Mouse (Mus musculus) lung, embryonic 15.5 days (tissue): ENCODE measurements around the gene Pdf. TPM values are rescaled to one million over a fixed set of nuclear protein-coding genes. Genes with fewer than 3 reads are reported as not detected.

Experiments
- ATAC-seq: fragments of 200-750 bp; cut with Nextera tagmentation; 2 replicates; pipeline ENCODE4 v1.8.0; 2017; ENCODE audit warnings: moderate number of reproducible peaks, borderline replicate concordance; ENCODE audit not compliant: low FRiP score, low TSS enrichment; ENCODE audit errors: extremely low read depth
- H3K27ac ChIP-seq: fragments of 300-500 bp; sonication (generic); 2 replicates; pipeline ENCODE4 v1.5.1; 2015; ENCODE audit warnings: moderate library complexity, mild to moderate bottlenecking, inconsistent platforms
- H3K27me3 ChIP-seq: fragments of 300-500 bp; sonication (generic); 2 replicates; pipeline ENCODE4 v1.6.1; 2015; ENCODE audit warnings: inconsistent platforms
- H3K36me3 ChIP-seq: fragments of 300-500 bp; sonication (generic); 2 replicates; pipeline ENCODE4 v1.6.1; 2015; ENCODE audit warnings: inconsistent platforms
- H3K4me1 ChIP-seq: fragments of 300-500 bp; sonication (generic); 2 replicates; pipeline ENCODE4 v1.6.1; 2015; ENCODE audit warnings: inconsistent platforms
- H3K4me2 ChIP-seq: fragments of 300-500 bp; sonication (generic); 2 replicates; pipeline ENCODE4 v1.6.1; 2015; ENCODE audit warnings: inconsistent platforms, mild to moderate bottlenecking, moderate library complexity
- H3K4me3 ChIP-seq: fragments of 300-500 bp; sonication (generic); 2 replicates; pipeline ENCODE4 v1.5.1; 2015; ENCODE audit warnings: mild to moderate bottlenecking, inconsistent platforms
- H3K9ac ChIP-seq: fragments of 300-500 bp; sonication (generic); 2 replicates; pipeline ENCODE4 v1.6.1; 2015; ENCODE audit warnings: inconsistent platforms
- H3K9me3 ChIP-seq: fragments of 300-500 bp; sonication (generic); 2 replicates; pipeline ENCODE4 v1.6.1; 2016; ENCODE audit warnings: inconsistent platforms
- WGBS: fragments of 180-500 bp; shearing (Covaris S2); methylation state at CpG from one replicate; pipeline ENCODE4 v1.1.7; 2015; 5-methylcytosine and 5-hydroxymethylcytosine counted together
- polyA plus RNA-seq: library from polyadenylated mRNA; unstranded; fragments of >200 nt; fragmentation: Nextera tagmentation; extraction: Ambion mirVana; gene quantifications from 2 replicates; pipeline ENCODE4 v1.2.1, GENCODE M21; 2015

The Pdf gene
- polyA plus RNA-seq, result 46.9 and 50.3 TPM in 2 replicates

GRCm38 (mm10) chr8:107048061-107048941, at the start of gene Pdf:
Gene Pdf (minus strand): TSS chr8:107048614.
- H3K36me3 ChIP-seq, result peaks cover 78% of the 10 kb centered on the region
- peak; percentile 84 for ATAC-seq

GRCm38 (mm10) chr8:107096366-107097036, 48.1 kb upstream of the Pdf start, which contains the start of gene Terf2:
Gene Terf2 (minus strand): TSS chr8:107096547.
- H3K27ac ChIP-seq, result peak within 1 kb of the TSS; percentile 95
- no peaks in the 10 kb centered on the region for H3K27me3 ChIP-seq
- peaks cover 16% of the 10 kb centered on the region for H3K4me1 ChIP-seq
- H3K4me2 ChIP-seq, result peak within 1 kb of the TSS; percentile 52
- 4% methylated on average over 39 of the region's 39 CpGs for WGBS
- H3K9ac ChIP-seq, result peak within 1 kb of the TSS; percentile 97
- H3K9me3 ChIP-seq, result no peaks in the 10 kb centered on the region
- peaks cover 9% of the 10 kb centered on the region; the same call in 1 of the 2 replicates for H3K36me3 ChIP-seq
- peak; percentile 95 for ATAC-seq
- H3K4me3 ChIP-seq, result peak within 1 kb of the TSS; percentile 98

More at GRCm38 (mm10) chr8:107048061-107048941, at the start of gene Pdf:
- no peaks in the 10 kb centered on the region for H3K27me3 ChIP-seq
- H3K9me3 ChIP-seq, result no peaks in the 10 kb centered on the region
- WGBS, result under 1% methylated on average over 87 of the region's 87 CpGs
- H3K9ac ChIP-seq, result peak within 1 kb of the TSS; percentile 86
- H3K27ac ChIP-seq, result peak within 1 kb of the TSS; percentile 94
- peak within 1 kb of the TSS; percentile 87 for H3K4me2 ChIP-seq
- H3K4me1 ChIP-seq, result peaks cover 15% of the 10 kb centered on the region
- H3K4me3 ChIP-seq, result peak within 1 kb of the TSS; percentile 83

- Histone ChIP-seq H3K27me3 (no peaks in the 10 kb centered on the region), H3K4me2 (peak overlapping the region; percentile 52), H3K4me1 (peaks cover 16% of the 10 kb centered on the region), H3K36me3 (peaks cover 14% of the 10 kb centered on the region), H3K9ac (peak overlapping the region; percentile 97), H3K9me3 (no peaks in the 10 kb centered on the region), H3K4me3 (peak overlapping the region; percentile 98), H3K27ac (peak overlapping the region; percentile 95)
- WGBS, result under 1% methylated on average over 40 of the region's 53 CpGs
- peak; percentile 81; the same call in 1 of the 2 replicates for ATAC-seq
Measured at GRCm38 (mm10) chr8:107095717-107096365, 47.4 kb upstream of the Pdf start.

GRCm38 (mm10) chr8:107090531-107090930, 42.1 kb upstream of the Pdf start:
- Histone ChIP-seq H3K27ac (no peak overlapping the region), H3K27me3 (no peaks in the 10 kb centered on the region), H3K4me3 (no peak overlapping the region), H3K36me3 (peaks cover 53% of the 10 kb centered on the region), H3K9ac (no peak overlapping the region), H3K9me3 (no peaks in the 10 kb centered on the region), H3K4me2 (no peak overlapping the region), H3K4me1 (peaks cover 12% of the 10 kb centered on the region)
- ATAC-seq, result no peak
- 91% methylated on average over 7 of the region's 7 CpGs for WGBS

- Histone ChIP-seq H3K4me2 (no peak overlapping the region), H3K9ac (no peak overlapping the region), H3K4me3 (no peak overlapping the region), H3K9me3 (no peaks in the 10 kb centered on the region), H3K27me3 (no peaks in the 10 kb centered on the region), H3K36me3 (peaks cover 63% of the 10 kb centered on the region), H3K27ac (no peak overlapping the region), H3K4me1 (no peaks in the 10 kb centered on the region)
- WGBS, result 96% methylated on average over 5 of the region's 5 CpGs
- no peak for ATAC-seq
Measured at GRCm38 (mm10) chr8:107088526-107089063, 40.2 kb upstream of the Pdf start.

- no peak overlapping the region for H3K4me2 ChIP-seq
- peaks cover 69% of the 10 kb centered on the region for H3K36me3 ChIP-seq
- no peak for ATAC-seq
- no peak overlapping the region for H3K4me3 ChIP-seq
- no peak overlapping the region for H3K27ac ChIP-seq
- no peak overlapping the region for H3K9ac ChIP-seq
- H3K4me1 ChIP-seq, result no peaks in the 10 kb centered on the region
- WGBS, result 95% methylated on average over 5 of the region's 5 CpGs
- H3K9me3 ChIP-seq, result no peaks in the 10 kb centered on the region
- no peaks in the 10 kb centered on the region for H3K27me3 ChIP-seq
Measured at GRCm38 (mm10) chr8:107086018-107086417, 37.6 kb upstream of the Pdf start.

- Histone ChIP-seq H3K9me3 (no peaks in the 10 kb centered on the region), H3K4me2 (no peak overlapping the region), H3K9ac (no peak overlapping the region), H3K27me3 (no peaks in the 10 kb centered on the region), H3K27ac (no peak overlapping the region), H3K4me1 (no peaks in the 10 kb centered on the region), H3K36me3 (peaks cover 68% of the 10 kb centered on the region), H3K4me3 (no peak overlapping the region)
- WGBS, result 96% methylated on average over 17 of the region's 17 CpGs
- no peak for ATAC-seq
Measured at GRCm38 (mm10) chr8:107085358-107085757, 36.9 kb upstream of the Pdf start.

GRCm38 (mm10) chr8:107076239-107076888, 27.9 kb upstream of the Pdf start:
- no peak for ATAC-seq
- Histone ChIP-seq H3K36me3 (peaks cover 80% of the 10 kb centered on the region), H3K9ac (no peak overlapping the region), H3K9me3 (no peaks in the 10 kb centered on the region), H3K4me1 (no peaks in the 10 kb centered on the region), H3K4me3 (no peak overlapping the region), H3K27ac (no peak overlapping the region), H3K27me3 (no peaks in the 10 kb centered on the region), H3K4me2 (no peak overlapping the region)
- WGBS, result 79% methylated on average over 7 of the region's 7 CpGs

GRCm38 (mm10) chr8:107074128-107074527, 25.7 kb upstream of the Pdf start:
- no peak overlapping the region for H3K4me2 ChIP-seq
- H3K4me3 ChIP-seq, result no peak overlapping the region
- 87% methylated on average over 1 of the region's 1 CpGs for WGBS
- peaks cover 74% of the 10 kb centered on the region for H3K36me3 ChIP-seq
- H3K9ac ChIP-seq, result no peak overlapping the region
- no peak overlapping the region for H3K27ac ChIP-seq
- no peaks in the 10 kb centered on the region for H3K27me3 ChIP-seq
- H3K9me3 ChIP-seq, result no peaks in the 10 kb centered on the region
- no peak for ATAC-seq
- no peaks in the 10 kb centered on the region for H3K4me1 ChIP-seq

GRCm38 (mm10) chr8:107073706-107074105, 25.3 kb upstream of the Pdf start:
- Histone ChIP-seq H3K9ac (no peak overlapping the region), H3K27me3 (no peaks in the 10 kb centered on the region), H3K4me3 (no peak overlapping the region), H3K4me1 (no peaks in the 10 kb centered on the region), H3K27ac (no peak overlapping the region), H3K4me2 (no peak overlapping the region), H3K36me3 (peaks cover 70% of the 10 kb centered on the region), H3K9me3 (no peaks in the 10 kb centered on the region)
- 78% methylated on average over 4 of the region's 4 CpGs for WGBS
- no peak for ATAC-seq
